Mouse (Mus musculus) lung, postnatal 10 days (tissue): ENCODE measurements around the gene 4930402H24Rik.
A peak's percentile ranks its signal among the peaks of the same experiment; 100 is the strongest.

Source experiments
- DNase-seq: peaks from one replicate; pipeline ENCODE4 v3.0.0; 2021

The 4930402H24Rik gene

GRCm38 (mm10) chr2:130805146-130805545, 101.1 kb downstream of the 4930402H24Rik start:
- no peak for DNase-seq

- no peak for DNase-seq
Observed at GRCm38 (mm10) chr2:130803706-130804105, 102.5 kb downstream of the 4930402H24Rik start.

GRCm38 (mm10) chr2:130795731-130796130, 110.5 kb downstream of the 4930402H24Rik start:
- DNase-seq, result no peak

GRCm38 (mm10) chr2:130791722-130792121, 114.5 kb downstream of the 4930402H24Rik start:
- DNase-seq, result no peak

GRCm38 (mm10) chr2:130789642-130790041, 116.6 kb downstream of the 4930402H24Rik start:
- no peak for DNase-seq

GRCm38 (mm10) chr2:130789039-130789438, 117.2 kb downstream of the 4930402H24Rik start:
- DNase-seq, result no peak

- DNase-seq, result no peak
Observed at GRCm38 (mm10) chr2:130784939-130785338, 121.3 kb downstream of the 4930402H24Rik start.

GRCm38 (mm10) chr2:130780615-130781303, 125.4 kb downstream of the 4930402H24Rik start:
- DNase-seq, result no peak

- no peak for DNase-seq
Observed at GRCm38 (mm10) chr2:130779935-130780334, 126.3 kb downstream of the 4930402H24Rik start.

GRCm38 (mm10) chr2:130776610-130777009, 129.6 kb downstream of the 4930402H24Rik start:
- peak; percentile 12 for DNase-seq

GRCm38 (mm10) chr2:130767483-130767882, 138.7 kb downstream of the 4930402H24Rik start:
- no peak for DNase-seq

GRCm38 (mm10) chr2:130765396-130765795, 140.8 kb downstream of the 4930402H24Rik start:
- no peak for DNase-seq

GRCm38 (mm10) chr2:130760876-130761275, 145.3 kb downstream of the 4930402H24Rik start:
- DNase-seq, result no peak

GRCm38 (mm10) chr2:130755061-130755607, 151.1 kb downstream of the 4930402H24Rik start:
- DNase-seq, result no peak

- no peak for DNase-seq
Observed at GRCm38 (mm10) chr2:130754596-130754995, 151.6 kb downstream of the 4930402H24Rik start.

GRCm38 (mm10) chr2:130750449-130750848, 155.8 kb downstream of the 4930402H24Rik start:
- DNase-seq, result peak; percentile 22

GRCm38 (mm10) chr2:130749708-130750107, 156.5 kb downstream of the 4930402H24Rik start:
- no peak for DNase-seq

GRCm38 (mm10) chr2:130743576-130743975, 162.6 kb downstream of the 4930402H24Rik start:
- DNase-seq, result no peak

GRCm38 (mm10) chr2:130740096-130740495, 166.1 kb downstream of the 4930402H24Rik start:
- DNase-seq, result no peak

- no peak for DNase-seq
Observed at GRCm38 (mm10) chr2:130738019-130738418, 168.2 kb downstream of the 4930402H24Rik start.

GRCm38 (mm10) chr2:130735281-130735680, 170.9 kb downstream of the 4930402H24Rik start:
- DNase-seq, result no peak

- DNase-seq, result no peak
Observed at GRCm38 (mm10) chr2:130733444-130733843, 172.8 kb downstream of the 4930402H24Rik start.

- DNase-seq, result no peak
Observed at GRCm38 (mm10) chr2:130731855-130732254, 174.4 kb downstream of the 4930402H24Rik start.

- DNase-seq, result no peak
Observed at GRCm38 (mm10) chr2:130730746-130731145, 175.5 kb downstream of the 4930402H24Rik start.
